Mouse (Mus musculus) granulocyte monocyte progenitor cell, adult 5-6 weeks (primary cell): Measurements from ENCODE around the gene Wfdc5. TPM values are rescaled to one million over a fixed set of nuclear protein-coding genes. Genes with fewer than 3 reads are reported as not detected.

Source experiments
- ATAC-seq: replicated peaks from 2 replicates; pipeline ENCODE4 v1.8.0; 2016; ENCODE audit warnings: mild to moderate bottlenecking, moderate TSS enrichment, inconsistent platforms; ENCODE audit not compliant: poor library complexity, severe bottlenecking
- total RNA-seq, 2 experiments: library from RNA; stranded (forward) in 1 of 2; stranded (reverse) in 1 of 2; fragments of 200-712, 200-1000 nt in 1 of 2; fragments of >200 nt in 1 of 2; fragmentation: Nextera tagmentation in 1 of 2; gene quantifications; 2 replicates each; pipeline ENCODE4 v1.2.3; 2014 to 2017

The Wfdc5 gene
- total RNA-seq, 2 experiments from 2014 or later: not detected

DNA sequence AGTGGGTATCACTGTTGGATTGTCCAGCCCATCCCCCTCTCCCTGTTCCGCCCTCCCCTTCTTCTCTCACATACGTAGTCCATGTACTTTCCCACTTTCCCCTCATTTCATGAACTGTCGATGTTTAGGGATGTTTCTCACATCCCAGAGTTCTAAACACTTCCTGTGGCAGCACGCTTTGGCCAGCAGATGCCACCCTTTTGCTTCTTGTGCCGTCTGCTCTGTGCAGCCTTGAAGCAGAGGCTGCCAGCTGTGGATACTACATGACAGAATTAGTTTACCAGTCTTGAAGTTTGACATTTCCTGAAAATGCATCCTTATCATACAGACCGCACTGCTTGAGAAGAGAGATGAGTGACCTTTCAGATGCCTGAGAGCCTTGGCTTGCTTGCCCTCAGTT lies 48.0 kb downstream of the Wfdc5 start:
- ATAC-seq: no peak

DNA sequence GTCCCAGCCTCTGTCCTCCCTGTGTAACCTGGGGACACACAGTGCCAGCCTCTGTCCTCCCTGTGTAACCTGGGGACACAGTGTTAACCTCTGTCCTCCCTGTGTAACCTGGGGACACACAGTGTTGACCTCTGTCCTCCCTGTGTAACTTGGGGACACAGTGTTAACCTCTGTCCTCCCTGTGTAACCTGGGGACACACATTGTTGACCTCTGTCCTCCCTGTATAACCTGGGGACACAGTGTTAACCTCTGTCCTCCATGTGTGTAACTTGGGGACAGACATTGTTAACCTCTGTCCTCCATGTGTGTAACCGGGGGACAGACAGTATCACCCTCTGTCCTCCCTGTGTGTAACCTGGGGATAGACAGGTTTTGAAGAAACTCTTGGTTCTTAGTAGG lies 51.0 kb downstream of the Wfdc5 start:
- no peak for ATAC-seq

DNA sequence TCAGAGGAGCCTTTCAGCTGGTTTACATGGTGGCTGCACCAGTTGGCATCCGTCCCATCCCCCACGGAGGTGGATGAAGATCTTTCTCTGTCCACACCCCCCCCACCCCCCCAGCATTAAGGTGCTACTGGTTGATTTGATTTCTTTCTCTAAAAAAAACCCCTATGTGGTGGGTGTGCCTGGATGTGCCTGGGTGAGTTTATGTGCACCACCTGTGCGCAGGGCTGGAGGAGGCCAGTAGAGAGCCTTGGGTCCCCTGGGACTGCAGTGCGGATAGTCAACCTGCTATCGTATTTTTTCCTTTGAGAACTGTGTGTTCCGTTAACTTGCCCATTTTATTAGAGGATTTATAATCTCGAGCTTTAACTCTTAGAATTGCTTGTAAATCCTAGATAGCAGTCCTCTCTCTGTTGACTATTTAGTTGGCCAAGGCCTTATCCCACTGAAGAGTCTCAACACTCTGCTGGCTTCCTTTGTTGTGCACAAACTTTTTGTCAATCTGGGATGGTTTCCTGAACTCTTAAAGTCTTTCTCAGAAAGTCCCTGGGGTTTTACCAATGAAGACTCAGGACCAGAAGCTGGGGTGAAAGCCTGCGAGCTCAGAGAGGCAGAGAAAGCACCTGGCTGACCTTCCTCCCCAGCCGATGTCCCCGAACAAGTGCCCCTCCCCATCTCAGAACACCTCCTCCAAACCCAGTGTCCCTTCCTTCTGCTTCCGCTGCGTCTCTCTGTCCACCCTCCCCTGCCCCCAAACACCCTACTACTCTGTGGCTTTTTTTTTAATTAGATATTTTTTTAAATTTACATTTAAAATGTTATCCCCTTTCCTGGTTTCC lies 53.7 kb downstream of the Wfdc5 start:
- ATAC-seq: no peak

DNA sequence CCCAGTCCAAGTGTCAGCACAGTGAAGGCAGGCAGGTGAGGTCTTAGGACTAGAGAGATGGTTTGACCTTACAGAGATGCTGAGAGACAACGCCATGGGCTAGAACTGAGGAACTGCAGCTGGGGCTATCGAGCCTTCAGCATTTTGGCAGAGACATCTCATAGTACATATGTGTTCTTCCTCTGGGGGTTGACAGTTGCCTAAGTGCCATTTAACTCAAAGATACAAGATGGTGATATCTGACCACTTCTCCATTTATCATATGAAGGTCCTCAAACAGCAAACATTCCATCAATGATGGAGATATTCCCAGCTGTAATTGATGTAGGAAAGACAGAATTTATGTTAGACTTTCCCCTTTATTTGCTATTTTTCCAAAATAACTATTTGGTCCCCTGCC lies 55.2 kb downstream of the Wfdc5 start:
- 0 out of 2 replicates have a peak, but pooled peaks have one; percentile 17 for ATAC-seq

DNA sequence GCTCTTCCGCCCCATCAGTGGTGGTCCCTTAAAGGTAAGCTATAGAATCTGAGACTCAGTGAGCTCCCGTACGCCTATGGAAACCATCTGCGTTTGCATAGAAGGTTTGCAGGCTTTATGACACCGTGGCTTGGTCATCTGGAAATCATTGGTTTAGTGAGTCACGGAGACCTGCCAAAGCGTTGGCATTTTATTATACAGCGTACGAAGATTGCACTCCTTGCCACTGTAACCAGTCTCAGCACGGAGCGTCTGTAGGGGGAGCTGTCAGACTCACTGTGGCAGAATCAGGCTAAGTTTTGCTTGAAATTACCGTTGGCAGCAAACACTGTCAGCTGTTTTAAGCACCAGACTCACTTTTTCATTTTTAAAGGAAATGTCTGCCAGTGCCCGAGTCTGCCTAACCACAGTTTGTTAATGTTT lies 56.0 kb downstream of the Wfdc5 start:
- ATAC-seq: no peak

Other genes with a start within 250 kb of the Wfdc5 start
- gene Ywhab, start 187.8 kb downstream of the Wfdc5 start, total RNA-seq (2014; fragmentation: Nextera tagmentation): 125 and 137 TPM in 2 replicates
- 64.1 and 69.6 TPM in 2 replicates for gene Ywhab, start 187.8 kb downstream of the Wfdc5 start, total RNA-seq (2017)
- gene Pabpc1l, start 157.3 kb downstream of the Wfdc5 start, total RNA-seq (2014; fragmentation: Nextera tagmentation): not detected in 2 replicates
- gene Pabpc1l, start 157.3 kb downstream of the Wfdc5 start, total RNA-seq (2017): not detected in 2 replicates
- gene Stk4, start 112.4 kb downstream of the Wfdc5 start, total RNA-seq (2014; fragmentation: Nextera tagmentation): 132 and 145 TPM in 2 replicates
- 123 and 133 TPM in 2 replicates for gene Stk4, start 112.4 kb downstream of the Wfdc5 start, total RNA-seq (2017)
- 58.6 and 64.2 TPM in 2 replicates for gene Tomm34, start 111.6 kb downstream of the Wfdc5 start, total RNA-seq (2014; fragmentation: Nextera tagmentation)
- 41.7 and 51.4 TPM in 2 replicates for gene Tomm34, start 111.6 kb downstream of the Wfdc5 start, total RNA-seq (2017)
- 0.41 TPM in 1 of 2 replicates, not detected in the other for gene Kcns1, start 11.6 kb downstream of the Wfdc5 start, total RNA-seq (2014; fragmentation: Nextera tagmentation)
- 0.26 and 0.60 TPM in 2 replicates for gene Kcns1, start 11.6 kb downstream of the Wfdc5 start, total RNA-seq (2017)
- gene Wfdc12, start 7.9 kb upstream of the Wfdc5 start, total RNA-seq (2014; fragmentation: Nextera tagmentation): not detected in 2 replicates
- gene Wfdc12, start 7.9 kb upstream of the Wfdc5 start, total RNA-seq (2017): 0.88 TPM in 1 of 2 replicates, not detected in the other
- gene Wfdc15a, start 17.4 kb upstream of the Wfdc5 start, total RNA-seq (2014; fragmentation: Nextera tagmentation): not detected in 2 replicates
- not detected in 2 replicates for gene Wfdc15a, start 17.4 kb upstream of the Wfdc5 start, total RNA-seq (2017)
- gene Wfdc15b, start 38.9 kb upstream of the Wfdc5 start, total RNA-seq (2014; fragmentation: Nextera tagmentation): not detected in 2 replicates
- not detected in 2 replicates for gene Wfdc15b, start 38.9 kb upstream of the Wfdc5 start, total RNA-seq (2017)
- gene Svs2, start 55.7 kb upstream of the Wfdc5 start, total RNA-seq (2014; fragmentation: Nextera tagmentation): not detected in 2 replicates
- not detected in 2 replicates for gene Svs2, start 55.7 kb upstream of the Wfdc5 start, total RNA-seq (2017)
- gene Svs3b, start 73.9 kb upstream of the Wfdc5 start, total RNA-seq (2014; fragmentation: Nextera tagmentation): not detected in 2 replicates
- not detected in 2 replicates for gene Svs3b, start 73.9 kb upstream of the Wfdc5 start, total RNA-seq (2017)
- gene Svs4, start 95.7 kb upstream of the Wfdc5 start, total RNA-seq (2014; fragmentation: Nextera tagmentation): not detected in 2 replicates
- gene Svs4, start 95.7 kb upstream of the Wfdc5 start, total RNA-seq (2017): not detected in 2 replicates
- not detected in 2 replicates for gene Svs3a, start 106.5 kb upstream of the Wfdc5 start, total RNA-seq (2014; fragmentation: Nextera tagmentation)
- not detected in 2 replicates for gene Svs3a, start 106.5 kb upstream of the Wfdc5 start, total RNA-seq (2017)
- not detected in 2 replicates for gene Svs6, start 134.0 kb upstream of the Wfdc5 start, total RNA-seq (2014; fragmentation: Nextera tagmentation)
- not detected in 2 replicates for gene Svs6, start 134.0 kb upstream of the Wfdc5 start, total RNA-seq (2017)
- not detected in 2 replicates for gene Svs5, start 150.0 kb upstream of the Wfdc5 start, total RNA-seq (2014; fragmentation: Nextera tagmentation)
- not detected in 2 replicates for gene Svs5, start 150.0 kb upstream of the Wfdc5 start, total RNA-seq (2017)
- gene Slpi, start 206.4 kb upstream of the Wfdc5 start, total RNA-seq (2014; fragmentation: Nextera tagmentation): 228 and 251 TPM in 2 replicates
- 46.7 and 49.3 TPM in 2 replicates for gene Slpi, start 206.4 kb upstream of the Wfdc5 start, total RNA-seq (2017)
- not detected in 2 replicates for gene Rbpjl, start 220.4 kb upstream of the Wfdc5 start, total RNA-seq (2014; fragmentation: Nextera tagmentation)
- gene Rbpjl, start 220.4 kb upstream of the Wfdc5 start, total RNA-seq (2017): not detected in 2 replicates
- gene Matn4, start 222.4 kb upstream of the Wfdc5 start, total RNA-seq (2014; fragmentation: Nextera tagmentation): not detected in 2 replicates
- not detected in 2 replicates for gene Matn4, start 222.4 kb upstream of the Wfdc5 start, total RNA-seq (2017)